Mouse (Mus musculus) kidney, postnatal 25 days (tissue): Measurements from ENCODE around the gene Olfr474.
"Not testable (repeated sequence)": the region's sequence is repeated elsewhere in the genome, so short reads cannot be mapped to it uniquely, and the experiment has no call there.

Experiments
- DNase-seq, 2 experiments: peaks; one replicate each; pipeline ENCODE4 v3.0.0; 2021; ENCODE audit warnings: mixed read lengths in 2 of 2

The Olfr474 gene

GRCm38 (mm10) chr7:107954343-107954742, at the start of gene Olfr474:
TSS of gene Olfr474 (plus strand) at chr7:107954643.
- no peak for DNase-seq

DNA sequence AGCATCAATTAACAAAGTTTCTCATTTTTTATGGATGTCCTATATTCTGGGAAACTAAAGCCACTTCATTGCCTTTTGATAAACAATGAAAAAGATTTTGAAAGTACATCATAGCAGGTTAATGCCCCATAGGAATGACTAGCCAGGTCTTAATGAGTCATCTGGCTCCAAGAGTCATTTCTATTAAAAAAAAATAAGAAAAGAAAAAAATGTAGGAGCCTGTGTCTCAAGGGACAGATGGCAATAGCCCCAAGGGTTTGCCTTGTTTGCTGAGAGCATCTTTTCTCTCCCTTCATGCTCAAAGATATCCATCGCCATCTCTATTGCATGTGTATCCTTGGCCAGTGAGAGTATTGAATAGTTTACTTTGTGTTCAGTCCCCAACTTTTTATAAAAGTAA, 24.3 kb upstream of the Olfr474 start, which contains the start of gene Olfr473:
TSS of gene Olfr473 (plus strand) at position 301 of the 400 bp plus-strand sequence.
- no peak for DNase-seq

DNA sequence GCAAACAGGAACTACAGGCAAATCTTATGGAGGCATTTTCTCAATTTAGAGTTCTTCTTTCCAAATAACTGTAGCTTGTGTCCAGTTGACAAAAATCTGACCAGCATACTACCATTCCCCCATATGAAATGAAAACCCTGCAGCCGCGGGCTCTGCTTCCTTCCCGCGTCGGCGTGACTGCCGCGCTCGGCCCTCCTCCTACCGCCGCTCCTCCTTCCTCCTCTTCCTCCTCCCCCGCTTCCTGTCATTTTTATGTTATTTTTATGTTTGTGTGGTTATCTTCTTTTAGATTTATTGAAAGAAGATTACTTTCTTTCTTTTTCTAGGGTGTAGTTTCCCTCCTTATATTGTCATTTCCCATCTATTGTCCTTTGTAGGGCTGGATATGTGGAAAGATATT, 1.9 kb upstream of the Olfr474 start:
- not testable (repeated sequence) for DNase-seq

GRCm38 (mm10) chr7:107964503-107964902, 10.1 kb downstream of the Olfr474 start, which contains the start of gene Olfr476:
TSS of gene Olfr476 (plus strand) at chr7:107964803.
- DNase-seq = no peak

GRCm38 (mm10) chr7:107986393-107986792, 31.9 kb downstream of the Olfr474 start, which contains the start of gene Olfr477:
TSS of gene Olfr477 (plus strand) at chr7:107986693.
- DNase-seq = no peak
